Mouse (Mus musculus) c-Kit-positive CD71-positive TER-119-negative erythroid progenitor cells, embryonic 14.5 days (primary cell): ENCODE results near the gene Rsph9.

Source experiments
- DNase-seq: peaks from one replicate; pipeline ENCODE4 v3.0.0-alpha.2; 2013; ENCODE audit warnings: low read depth

Gene Rsph9

GRCm38 (mm10) chr17:46138563-46139236, 5.3 kb downstream of the Rsph9 start:
- DNase-seq = peak; percentile 75

DNA sequence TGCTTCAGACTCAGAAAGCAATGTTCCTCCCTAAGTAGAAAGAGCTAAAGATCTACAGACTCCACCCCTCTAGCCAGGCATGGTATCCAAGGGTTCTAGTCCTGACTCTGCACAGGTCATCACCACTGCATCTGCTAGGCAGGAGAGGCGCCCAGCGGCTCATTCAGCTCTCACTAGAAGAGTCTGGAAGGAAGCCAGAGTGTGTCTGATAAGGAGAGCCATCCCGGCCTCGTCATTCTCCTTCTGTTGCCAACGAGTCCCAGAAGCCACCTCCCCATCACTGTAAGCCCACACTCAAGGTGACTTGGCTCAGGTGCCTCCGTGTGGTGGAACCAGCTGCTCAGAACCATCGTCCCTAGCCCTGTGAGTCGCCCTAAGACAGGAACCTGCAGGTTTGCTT, 11.2 kb downstream of the Rsph9 start:
- DNase-seq = no peak

GRCm38 (mm10) chr17:46132058-46132718, 11.8 kb downstream of the Rsph9 start:
- no peak for DNase-seq

- no peak for DNase-seq
Measured at GRCm38 (mm10) chr17:46129741-46130498, 14.1 kb downstream of the Rsph9 start.

- no peak for DNase-seq
Measured at GRCm38 (mm10) chr17:46127814-46128493, 16.1 kb downstream of the Rsph9 start.

DNA sequence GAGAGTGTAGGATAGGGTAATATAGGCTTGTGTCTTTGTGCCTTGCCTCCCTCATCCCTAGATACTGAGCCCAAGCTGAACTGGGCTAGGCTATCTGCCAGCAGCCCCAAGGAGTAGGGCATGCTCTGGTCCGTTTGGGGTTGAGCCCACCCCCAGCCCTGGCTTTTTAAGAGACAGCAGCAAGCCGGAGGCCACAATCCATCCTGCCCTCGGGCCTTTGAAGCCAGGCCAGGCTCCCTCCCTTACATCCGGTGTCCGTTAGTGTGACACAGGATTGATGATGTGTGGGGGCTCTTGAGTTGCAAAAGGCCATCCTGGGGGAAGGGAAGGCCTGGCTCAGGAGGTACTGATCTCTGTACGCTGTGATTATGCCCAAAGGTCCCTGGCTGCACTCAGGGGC, 17.4 kb downstream of the Rsph9 start:
- no peak for DNase-seq

DNA sequence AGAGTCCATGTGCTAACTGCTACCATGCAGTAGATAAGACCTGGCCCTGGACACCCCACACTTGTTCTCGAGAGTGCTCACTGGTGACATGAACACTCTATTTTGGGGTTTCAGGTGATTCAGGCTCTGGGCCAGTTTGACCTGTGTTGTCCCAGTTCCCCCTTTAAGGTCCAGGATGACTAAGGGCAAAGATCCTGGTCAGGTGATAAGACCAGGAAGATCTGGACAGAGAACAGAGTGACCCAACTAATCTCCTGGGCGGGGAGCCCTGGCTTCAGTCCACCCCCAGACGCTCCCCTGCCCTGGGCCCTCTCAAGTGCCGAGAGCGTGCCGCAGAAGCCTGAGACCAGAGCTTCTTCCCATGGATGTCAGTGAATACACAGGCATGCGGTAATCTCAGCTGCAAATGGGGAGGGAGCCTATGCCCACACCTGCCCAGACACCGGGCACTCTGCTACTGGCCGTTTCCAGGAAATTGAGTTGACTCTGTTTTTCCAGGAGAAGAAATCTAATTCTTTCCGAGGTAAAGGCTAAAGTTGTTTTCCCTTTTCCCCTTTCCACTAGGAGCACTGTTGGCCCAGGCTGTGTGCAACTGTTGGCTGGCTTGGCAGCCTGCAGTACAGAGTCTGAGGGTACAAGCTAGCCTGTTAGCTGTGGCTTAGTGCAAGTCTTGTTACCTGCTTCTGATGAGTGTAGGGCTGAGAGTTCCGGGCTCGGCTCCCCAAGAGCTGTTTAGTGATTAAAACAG, 19.9 kb downstream of the Rsph9 start:
- no peak for DNase-seq

- no peak for DNase-seq
Measured at GRCm38 (mm10) chr17:46123285-46123684, 20.7 kb downstream of the Rsph9 start.

DNA sequence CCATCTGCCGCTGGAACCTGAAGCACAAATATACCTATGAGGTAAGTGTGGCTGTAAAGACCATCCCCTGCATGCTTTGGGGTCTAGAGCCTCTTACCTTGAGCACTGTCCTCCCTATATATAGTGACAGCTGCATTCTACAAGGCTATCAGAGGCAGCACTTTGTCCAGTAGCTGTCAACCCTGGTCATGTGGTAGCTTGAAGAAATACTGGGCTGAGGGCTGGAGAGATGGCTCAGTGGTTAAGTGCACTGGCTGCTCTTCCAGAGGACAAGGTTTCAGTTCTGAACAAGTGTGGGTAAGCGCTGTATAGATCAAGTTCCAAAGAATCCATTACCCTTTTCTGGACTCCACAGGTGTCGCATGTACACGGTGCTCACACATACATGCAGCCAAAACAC, 21.2 kb downstream of the Rsph9 start:
- no peak for DNase-seq

- no peak for DNase-seq
Measured at GRCm38 (mm10) chr17:46119641-46120040, 24.4 kb downstream of the Rsph9 start.

- no peak for DNase-seq
Measured at GRCm38 (mm10) chr17:46118423-46118850, 25.6 kb downstream of the Rsph9 start.

DNA sequence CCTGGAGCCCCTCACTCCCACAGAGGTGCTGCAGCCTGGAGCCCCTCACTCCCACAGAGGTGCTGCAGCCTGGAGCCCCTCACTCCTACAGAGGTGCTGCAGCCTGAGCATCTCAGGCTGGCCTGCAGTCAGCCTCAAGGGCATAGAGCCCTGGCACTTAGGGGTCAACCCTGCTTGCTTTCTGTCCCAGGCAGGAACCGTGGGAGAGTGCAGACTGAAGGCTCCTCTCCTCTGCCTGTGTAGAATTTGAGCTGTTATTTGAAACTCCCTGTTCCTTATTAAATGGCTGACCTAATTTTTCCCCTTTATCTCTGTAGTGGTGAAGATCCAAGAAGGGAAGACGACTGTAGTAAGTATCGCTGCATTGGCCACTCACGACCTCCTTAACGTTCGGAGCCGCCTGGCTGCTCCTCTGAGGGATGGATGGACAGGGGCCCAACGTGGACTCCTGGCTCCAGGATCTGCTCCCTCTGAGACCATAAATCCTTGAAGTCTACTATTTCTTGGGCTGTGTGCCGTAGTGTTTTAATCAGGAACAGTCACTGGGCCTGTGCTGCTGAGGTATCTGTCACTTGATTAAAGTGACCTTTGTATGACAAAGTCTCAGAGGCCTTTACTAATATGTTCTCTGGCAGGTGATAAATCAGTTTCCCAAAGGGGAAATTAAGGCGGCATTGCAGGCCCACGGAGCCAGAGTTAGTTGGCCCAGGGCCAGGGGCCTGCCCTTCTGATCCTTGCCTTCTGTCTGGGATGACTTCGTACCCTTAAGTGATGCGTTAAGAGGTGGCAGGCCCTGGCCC, 26.2 kb downstream of the Rsph9 start:
- no peak for DNase-seq

DNA sequence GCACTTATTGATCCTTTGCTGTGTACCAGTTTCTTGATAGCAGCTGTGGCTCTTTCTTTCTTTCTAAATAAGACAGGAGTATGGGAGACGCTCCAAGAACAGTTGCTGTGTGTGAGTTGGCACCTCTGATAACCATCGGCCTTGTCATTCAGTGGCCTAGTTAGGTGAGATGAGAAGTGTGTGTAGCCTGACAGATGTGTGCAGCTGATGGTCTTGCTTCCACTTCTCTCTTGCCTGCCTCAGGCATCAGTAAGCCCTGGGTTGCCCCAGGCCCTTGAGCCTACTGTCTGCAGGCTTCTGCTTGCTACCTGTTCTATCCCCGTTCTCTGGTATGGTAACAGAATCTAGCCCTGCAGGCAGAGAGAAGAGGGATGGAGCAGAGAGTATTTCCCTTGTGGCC, 27.1 kb downstream of the Rsph9 start:
- no peak for DNase-seq

DNA sequence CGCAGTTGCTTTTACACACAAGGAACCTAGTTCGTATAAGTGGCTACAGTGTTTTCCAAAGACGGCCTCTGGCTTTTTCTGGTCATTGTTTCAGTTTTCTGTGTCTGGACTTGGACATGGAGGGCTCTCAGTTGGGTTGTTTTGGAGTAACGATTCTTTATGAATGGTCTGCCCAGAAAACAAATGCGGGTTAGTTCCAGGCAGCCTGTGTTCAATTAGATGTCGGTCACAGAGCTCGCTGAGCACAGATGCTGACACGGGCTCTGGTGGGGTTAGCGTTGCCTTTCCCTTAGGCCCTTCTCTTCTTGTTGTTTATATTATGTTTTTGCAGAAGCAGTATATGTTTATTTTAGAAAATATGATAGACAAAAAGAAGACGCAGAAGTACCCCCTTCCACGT, 27.9 kb downstream of the Rsph9 start:
- DNase-seq = no peak

DNA sequence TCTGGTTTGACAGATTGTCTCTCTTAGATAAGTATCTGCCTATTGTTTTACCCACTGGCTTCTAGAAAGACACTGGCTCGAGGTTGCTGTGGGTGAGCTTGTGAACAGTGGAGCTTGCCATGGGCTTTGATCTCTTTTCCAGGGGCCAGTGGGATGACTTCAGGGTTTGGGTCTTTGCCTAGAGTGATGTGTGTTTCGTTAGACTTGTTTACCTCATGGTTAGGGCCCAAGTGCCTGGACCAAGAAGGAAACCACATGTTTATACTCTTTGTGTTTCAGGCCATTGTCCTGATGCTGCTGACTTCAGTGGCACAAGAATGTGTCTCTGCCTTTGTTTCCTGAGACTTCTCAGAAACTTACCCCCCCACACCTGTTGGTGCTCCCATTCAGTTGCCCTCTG, 28.5 kb downstream of the Rsph9 start:
- no peak for DNase-seq

- peak; percentile 76 for DNase-seq
Measured at GRCm38 (mm10) chr17:46110402-46111289, 33.4 kb downstream of the Rsph9 start, which contains the start of gene Mrps18a. Gene Mrps18a, plus strand, starts transcription at chr17:46110986.

GRCm38 (mm10) chr17:46108286-46108685, 35.7 kb downstream of the Rsph9 start:
- no peak for DNase-seq

- no peak for DNase-seq
Measured at GRCm38 (mm10) chr17:46104487-46104886, 39.5 kb downstream of the Rsph9 start.

DNA sequence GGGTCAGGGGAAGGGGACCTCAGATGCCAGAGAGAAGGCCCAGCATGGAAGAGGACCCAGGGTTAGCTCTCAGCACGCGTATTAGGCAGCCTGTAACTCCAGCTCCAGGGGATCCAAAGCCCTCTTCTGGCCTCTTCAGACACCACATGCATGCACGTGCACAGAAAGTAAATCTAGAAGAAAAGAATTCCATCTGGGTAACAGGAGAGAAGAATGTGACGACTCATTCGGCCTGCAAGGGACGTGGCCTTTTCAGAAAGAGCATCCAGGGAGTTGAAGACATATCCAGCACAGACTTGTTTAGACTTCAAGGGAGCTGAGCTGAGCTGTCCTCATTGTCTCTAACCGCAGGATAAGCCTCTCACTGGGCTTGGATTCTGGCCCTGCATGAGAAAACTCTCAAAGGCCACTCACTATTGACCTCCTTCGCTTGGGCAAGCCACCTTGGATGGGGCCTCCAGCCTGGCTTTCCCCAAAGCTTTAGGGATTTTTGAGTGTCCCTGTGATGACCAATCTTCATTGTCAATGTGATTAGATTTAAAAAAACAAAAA, 41.3 kb downstream of the Rsph9 start:
- DNase-seq = no peak

DNA sequence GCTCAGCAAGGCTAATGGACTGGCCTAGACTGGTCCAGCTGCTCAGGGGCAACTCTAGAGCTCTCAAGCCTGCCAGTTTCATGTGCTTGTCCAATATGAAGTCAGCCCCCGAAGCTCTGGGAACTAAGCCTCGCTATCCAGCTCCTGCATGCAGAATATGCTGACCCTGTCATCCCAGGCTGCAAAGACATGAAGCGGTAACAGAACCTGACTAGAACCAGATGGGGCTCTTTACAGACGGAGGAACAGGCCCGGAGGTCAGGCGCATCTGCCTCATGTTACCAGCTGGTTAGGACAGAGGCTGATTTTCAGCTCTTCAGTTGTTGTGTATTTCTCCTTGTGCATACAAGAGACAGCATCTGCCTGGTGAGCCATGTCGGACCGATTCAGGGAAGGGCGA, 42.1 kb downstream of the Rsph9 start:
- no peak for DNase-seq
